Mouse (Mus musculus): ENCODE measurements at regions not wholly inside any gene's neighbourhood (a gene's known extent, or its start where the extent isn't known, plus 50 kb on each side); places are given as distances from the start of the nearest gene placed in this dataset.

GRCm38 (mm10) chr16:55447581-55447980, 149.8 kb upstream of the Zpld1 start:
- no peak for DNase-seq (ENCODE audit: low spot score in 2 of 2)

- DNase-seq (ENCODE audit: low spot score in 2 of 2), result no peak
Observed at GRCm38 (mm10) chr16:55442821-55443581, 145.2 kb upstream of the Zpld1 start.

- no peak for DNase-seq (ENCODE audit: low spot score in 2 of 2)
Observed at GRCm38 (mm10) chr16:55435139-55435968, 137.6 kb upstream of the Zpld1 start.

DNA sequence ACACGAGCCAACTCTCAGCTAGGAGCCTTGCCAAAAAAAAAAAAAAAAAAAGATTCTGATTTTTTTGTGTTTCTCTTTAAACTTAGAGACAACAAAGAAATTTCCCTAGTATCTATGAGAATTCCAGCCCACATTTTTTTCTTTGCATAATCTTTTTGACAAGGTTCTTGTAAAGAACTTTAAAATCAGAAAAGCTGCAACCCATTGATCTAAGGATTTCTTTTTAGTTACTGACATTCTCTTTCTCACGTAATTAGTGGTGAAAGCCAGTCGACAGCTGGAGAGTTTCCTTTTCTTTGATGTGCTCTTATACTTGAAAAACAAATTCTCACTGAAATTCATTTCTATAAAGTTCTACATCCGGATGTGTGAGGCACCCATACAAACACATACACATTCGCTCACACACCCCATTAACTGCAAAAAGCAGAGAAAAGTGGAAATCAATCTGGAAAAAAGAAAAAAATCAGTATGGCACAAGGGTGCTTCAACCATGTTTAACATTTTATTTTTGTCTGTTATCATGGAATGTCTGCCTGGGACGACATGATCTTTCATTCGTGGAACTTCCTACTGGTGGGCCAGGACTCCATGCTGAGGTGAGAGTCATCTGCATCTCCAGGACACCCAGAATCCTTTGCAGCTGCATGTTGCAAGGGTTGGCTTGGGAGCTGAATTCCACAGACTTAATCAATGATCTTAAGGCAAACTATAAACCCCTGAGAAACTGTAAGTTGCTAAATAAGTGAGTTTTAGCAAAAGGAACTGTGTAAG, 124.0 kb upstream of the Zpld1 start:
- DNase-seq (ENCODE audit: low spot score in 2 of 2), result no peak

- no peak for DNase-seq (ENCODE audit: low spot score in 2 of 2)
Observed at GRCm38 (mm10) chr16:55420876-55421568, 123.2 kb upstream of the Zpld1 start.

DNA sequence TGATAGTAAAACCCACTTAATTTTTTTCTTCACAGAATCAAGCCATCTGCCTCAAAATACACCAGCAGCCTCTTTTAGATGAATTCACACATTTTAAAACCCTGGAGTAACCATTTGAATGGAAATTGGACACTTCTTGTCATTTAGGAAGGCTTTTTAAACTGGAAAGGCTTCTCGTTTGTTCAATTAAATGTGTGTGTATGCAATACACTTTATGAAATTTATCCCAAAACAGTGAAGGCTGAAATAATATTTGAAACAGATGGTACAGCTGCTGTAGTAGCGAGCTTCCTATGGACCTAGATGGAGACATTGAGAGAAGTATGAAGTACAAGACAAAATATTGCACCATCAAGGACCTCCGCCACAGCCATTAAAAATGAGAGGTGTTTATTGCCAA, 121.1 kb upstream of the Zpld1 start:
- no peak for DNase-seq (ENCODE audit: low spot score in 2 of 2)

GRCm38 (mm10) chr16:55400818-55401217, 103.0 kb upstream of the Zpld1 start:
- no peak for DNase-seq (ENCODE audit: low spot score in 2 of 2)

GRCm38 (mm10) chr16:55394864-55395263, 97.1 kb upstream of the Zpld1 start:
- DNase-seq (ENCODE audit: low spot score in 2 of 2), result no peak

- no peak for DNase-seq (ENCODE audit: low spot score in 2 of 2)
Observed at GRCm38 (mm10) chr16:55390400-55390799, 92.6 kb upstream of the Zpld1 start.

DNA sequence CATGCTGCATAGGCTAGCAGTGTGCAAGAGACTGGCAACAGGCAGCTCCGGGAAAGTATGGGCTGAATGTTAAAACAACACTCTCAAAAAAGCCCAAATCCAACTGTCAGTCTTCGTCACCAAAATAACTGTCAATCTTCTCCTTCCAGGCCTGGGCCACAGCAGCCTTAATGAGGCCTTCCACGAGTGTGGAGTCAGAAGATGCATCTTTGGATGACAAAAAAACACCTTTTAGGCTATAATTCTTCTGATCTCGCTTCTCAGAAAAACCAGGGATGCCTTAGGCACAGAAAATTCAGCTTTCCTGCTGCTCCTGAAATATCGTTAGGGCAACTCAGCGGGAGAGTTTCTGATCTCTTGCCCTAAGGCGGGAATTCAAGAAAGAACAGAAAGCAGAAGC, 82.2 kb upstream of the Zpld1 start:
- DNase-seq (ENCODE audit: low spot score in 2 of 2), result no peak

- no peak for DNase-seq (ENCODE audit: low spot score in 2 of 2)
Observed at GRCm38 (mm10) chr16:55379189-55379588, 81.4 kb upstream of the Zpld1 start.

DNA sequence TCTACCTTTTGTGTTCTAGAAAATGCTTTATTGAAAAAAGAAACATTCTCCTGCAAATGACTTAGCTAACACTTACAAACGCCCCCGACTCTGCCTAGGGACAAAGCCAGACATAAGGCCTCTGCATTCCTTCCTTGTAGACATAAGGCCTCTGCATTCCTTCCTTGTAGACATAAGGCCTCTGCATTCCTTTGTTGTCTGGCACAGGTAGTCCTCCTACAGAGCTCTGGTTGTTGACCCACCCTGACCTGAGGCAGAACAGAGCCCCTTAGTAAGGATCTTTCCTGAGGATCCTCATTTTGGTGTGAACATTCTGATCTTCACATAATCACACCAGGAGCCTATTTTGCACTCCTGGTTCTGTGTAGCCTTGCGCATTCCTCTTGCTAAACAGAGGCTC, 80.9 kb upstream of the Zpld1 start:
- DNase-seq (ENCODE audit: low spot score in 2 of 2), result no peak

DNA sequence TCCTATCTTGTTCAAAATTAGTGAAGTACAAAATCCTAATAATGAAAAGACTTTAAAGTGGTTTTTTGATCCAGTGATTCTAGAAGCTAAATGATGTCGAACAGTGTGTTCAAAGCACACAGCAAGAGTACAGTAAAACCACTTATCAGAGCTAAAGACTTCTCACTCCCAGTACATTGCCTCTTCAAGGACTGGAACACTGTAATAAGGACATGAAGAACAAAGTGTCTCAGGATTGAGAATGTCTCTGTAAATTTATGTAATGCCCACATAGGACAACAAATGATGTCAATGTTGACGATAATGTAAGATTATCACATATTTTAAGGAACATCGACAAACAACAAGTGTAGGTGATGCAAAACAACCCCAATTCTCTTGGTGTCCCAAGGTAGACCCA, 78.1 kb upstream of the Zpld1 start:
- no peak for DNase-seq (ENCODE audit: low spot score in 2 of 2)

DNA sequence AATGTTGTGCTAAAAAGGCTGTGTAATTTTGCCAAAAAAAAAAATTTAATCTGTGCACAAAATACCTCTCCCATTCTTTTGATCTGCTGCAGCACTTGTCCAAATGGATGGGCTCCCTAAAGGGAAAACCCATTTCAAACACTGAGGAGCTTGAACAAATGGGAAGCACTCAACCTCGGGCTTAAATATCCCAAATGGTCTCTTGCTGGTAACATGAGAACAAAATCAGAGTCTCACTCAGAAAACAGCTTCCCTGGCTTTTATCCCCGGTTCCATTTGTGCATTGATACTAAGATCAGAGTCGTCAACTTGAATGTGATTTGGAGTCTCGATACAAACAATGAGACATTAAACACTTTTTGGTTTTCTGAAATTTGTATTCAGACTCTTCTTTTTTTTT, 59.9 kb upstream of the Zpld1 start:
- DNase-seq (ENCODE audit: low spot score in 2 of 2), result no peak

DNA sequence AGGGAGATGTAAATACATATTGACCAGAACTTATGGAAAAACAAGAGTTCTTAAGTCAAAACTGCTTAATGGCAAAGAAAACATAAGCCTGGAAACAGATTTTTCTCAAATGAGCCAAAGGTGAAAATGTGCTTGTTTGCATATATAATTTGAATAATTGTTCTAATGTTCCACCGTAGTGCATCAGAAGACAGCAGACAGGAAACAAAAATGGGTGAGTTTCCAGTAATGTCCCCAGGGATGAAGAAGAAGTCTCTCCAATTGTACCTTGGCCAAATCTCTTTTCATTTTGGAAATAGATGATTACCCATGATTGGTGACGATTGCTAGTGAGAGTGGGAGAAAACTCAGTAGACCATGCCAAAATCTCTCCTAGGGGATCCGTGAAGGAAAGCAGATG, 58.3 kb upstream of the Zpld1 start:
- no peak for DNase-seq (ENCODE audit: low spot score in 2 of 2)
